Mouse (Mus musculus): ENCODE results near the gene Tma7.

GRCm38 (mm10) chr9:109060184-109060897, 22.0 kb downstream of the Tma7 start:
- TF ChIP-seq USF1 (IDR thresholded peaks at IDR 0.05; ENCODE audit: low read depth, low read length), result no peak
- no peak for TF ChIP-seq E2F4 (IDR thresholded peaks at IDR 0.05; ENCODE audit: insufficient replicate concordance, low read depth, low read length)
- no peak for TF ChIP-seq GABPA (IDR thresholded peaks at IDR 0.05; ENCODE audit: insufficient replicate concordance, low read depth, low read length)
- no peak for TF ChIP-seq ETS1 (conservative IDR thresholded peaks at IDR 0.05; ENCODE audit: low read depth, low read length)
- TF ChIP-seq EP300 (IDR thresholded peaks at IDR 0.05; ENCODE audit: low read length), result no peak
- no peak for TF ChIP-seq PAX5 (IDR thresholded peaks at IDR 0.05; ENCODE audit: low read length)
- TF ChIP-seq SMC3 (IDR thresholded peaks at IDR 0.05; ENCODE audit: low read depth, low read length), result no peak
- TF ChIP-seq CTCF (conservative IDR thresholded peaks at IDR 0.05 in 1 of 2, IDR thresholded peaks at IDR 0.05 in 1 of 2; ENCODE audit: low read depth in 2 of 2, low read length in 2 of 2), result no peak
- TF ChIP-seq POLR2A (IDR thresholded peaks at IDR 0.05; ENCODE audit: low read depth, low read length), result no peak
- no peak for TF ChIP-seq ELF1 (IDR thresholded peaks at IDR 0.05; ENCODE audit: low read depth, low read length)
- no peak for TF ChIP-seq MXI1 (IDR thresholded peaks at IDR 0.05; ENCODE audit: low read depth, low read length)
- TF ChIP-seq POLR2AphosphoS2 (IDR thresholded peaks at IDR 0.05; ENCODE audit: low read depth, low read length), result no peak

All from CH12.LX (cell line).